Mouse (Mus musculus): Measurements from ENCODE around the gene Hist1h2be.

The Hist1h2be gene

GRCm38 (mm10) chr13:23620733-23621531 is at the start of gene Hist1h2be:
Gene Hist1h2be, minus strand, starts transcription at chr13:23621124.
- in situ Hi-C loops (cut with MseI, MboI), result loop anchor here in 1 of 2 experiments (10.0 kb wide), 1 partner anchor 54 kb away; no protein-coding TSS in a partner anchor

DNA sequence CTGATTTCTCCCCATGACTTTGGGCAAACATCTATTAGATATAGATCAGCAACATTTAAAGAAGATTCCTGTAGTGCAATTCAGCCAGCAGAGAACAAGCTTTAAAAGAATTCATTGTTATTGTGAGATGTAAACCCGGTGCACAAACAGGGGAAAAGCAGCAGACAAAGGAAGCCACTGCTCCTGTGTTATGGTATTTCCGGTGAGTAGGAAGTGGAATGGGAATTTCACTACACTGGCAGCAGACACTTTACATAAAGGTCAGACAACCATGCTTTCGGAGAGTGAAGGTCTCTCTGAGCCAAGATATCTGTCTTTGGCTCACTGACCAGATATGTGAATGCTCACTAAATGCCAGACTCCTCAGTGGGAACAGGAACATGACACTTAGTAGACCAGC is 41.6 kb upstream of the Hist1h2be start:
- in situ Hi-C loops (cut with MseI, MboI), result no loop called here

GRCm38 (mm10) chr13:23659636-23660366 is 38.9 kb upstream of the Hist1h2be start:
- in situ Hi-C loops (cut with MseI, MboI), result no loop called here

GRCm38 (mm10) chr13:23630653-23631052 is 9.7 kb upstream of the Hist1h2be start:
- in situ Hi-C loops (cut with MseI, MboI), result loop anchor here in 1 of 2 experiments (5.0 kb wide), 1 partner anchor 62 kb away; no protein-coding TSS in a partner anchor

- in situ Hi-C loops (cut with MseI, MboI), result loop anchor here in 1 of 2 experiments (10.0 kb wide), 1 partner anchor 52 kb away; no protein-coding TSS in a partner anchor
Observed at GRCm38 (mm10) chr13:23622861-23623450, 2.0 kb upstream of the Hist1h2be start.

DNA sequence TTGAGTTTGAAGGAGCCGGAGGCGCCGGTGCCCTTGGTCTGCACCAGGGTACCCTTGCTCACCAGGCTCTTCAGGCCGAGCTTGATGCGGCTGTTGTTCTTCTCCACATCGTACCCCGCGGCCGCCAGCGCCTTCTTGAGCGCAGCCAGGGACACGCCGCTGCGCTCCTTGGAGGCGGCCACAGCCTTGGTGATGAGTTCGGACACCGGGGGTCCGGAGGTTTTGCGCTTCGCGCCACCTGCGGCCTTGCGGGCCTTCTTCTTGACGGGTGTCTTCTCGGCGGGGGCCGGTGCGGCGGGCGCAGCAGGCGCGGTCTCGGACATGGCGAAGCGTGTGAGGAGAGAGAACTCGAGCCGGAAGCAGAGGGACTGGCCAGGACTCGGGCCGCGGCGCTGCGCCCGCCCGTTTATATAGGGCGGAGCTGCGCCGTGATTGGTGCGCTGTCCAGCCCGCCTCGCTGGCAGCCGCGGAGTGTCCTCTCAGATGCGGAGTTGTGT is 1.3 kb upstream of the Hist1h2be start, which contains the start of gene Hist1h1e:
TSS of gene Hist1h1e (minus strand) at position 384 of the 497 bp plus-strand sequence.
- in situ Hi-C loops (cut with MseI, MboI), result loop anchor here in 1 of 2 experiments (10.0 kb wide), 1 partner anchor 53 kb away; no protein-coding TSS in a partner anchor

- in situ Hi-C loops (cut with MseI, MboI), result loop anchor here in 1 of 2 experiments (10.0 kb wide), 1 partner anchor 53 kb away; no protein-coding TSS in a partner anchor
Observed at GRCm38 (mm10) chr13:23621532-23622174, 729 bp upstream of the Hist1h2be start.

- in situ Hi-C loops (cut with MseI, MboI), result loop anchor here in 1 of 2 experiments (10.0 kb wide), 1 partner anchor 55 kb away; no protein-coding TSS in a partner anchor
Observed at GRCm38 (mm10) chr13:23620056-23620732, 730 bp downstream of the Hist1h2be start.

DNA sequence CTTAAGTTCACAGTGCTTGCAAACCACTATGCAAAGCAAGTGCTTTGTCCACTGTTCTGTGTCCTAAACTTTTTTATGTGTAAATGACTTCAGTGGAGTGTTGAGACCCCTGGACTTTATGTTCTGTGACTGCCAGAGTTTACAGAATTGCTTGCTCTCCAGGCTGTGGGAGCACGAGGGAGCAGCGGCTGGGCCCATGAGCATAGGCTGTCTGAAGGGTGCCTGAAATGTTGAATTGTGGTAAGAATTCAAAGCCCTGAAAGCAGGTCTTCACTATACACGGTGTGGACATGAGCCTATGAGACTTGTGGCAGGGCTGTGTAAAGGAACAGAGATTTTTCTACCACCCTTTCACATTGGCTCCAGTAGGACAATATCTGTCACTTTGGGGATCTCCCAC is 9.3 kb downstream of the Hist1h2be start:
- in situ Hi-C loops (cut with MseI, MboI), result no loop called here

GRCm38 (mm10) chr13:23610393-23610792 is 10.5 kb downstream of the Hist1h2be start:
- in situ Hi-C loops (cut with MseI, MboI), result no loop called here

DNA sequence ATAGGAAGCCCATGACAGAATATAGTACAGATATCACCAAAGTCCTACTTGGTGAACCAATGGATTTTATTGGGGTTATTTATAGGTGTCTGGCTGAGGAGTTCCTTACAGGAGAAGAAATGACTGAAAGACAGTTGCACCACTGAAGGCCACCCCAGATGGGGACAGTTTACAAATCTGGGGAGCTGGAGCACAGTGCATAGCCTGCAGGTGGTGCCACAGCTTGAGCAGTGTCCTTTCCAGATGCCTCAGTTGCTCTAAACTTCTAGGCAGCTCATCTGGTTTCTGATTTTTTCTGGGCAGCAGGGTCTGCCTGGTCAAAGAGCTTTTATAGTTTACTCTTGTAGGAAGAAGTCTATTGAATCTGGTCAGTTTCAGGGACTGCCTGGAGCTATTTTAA is 11.1 kb downstream of the Hist1h2be start:
- in situ Hi-C loops (cut with MseI, MboI), result no loop called here

- in situ Hi-C loops (cut with MseI, MboI), result no loop called here
Observed at GRCm38 (mm10) chr13:23609209-23609608, 11.7 kb downstream of the Hist1h2be start.

GRCm38 (mm10) chr13:23605052-23605451 is 15.9 kb downstream of the Hist1h2be start:
- in situ Hi-C loops (cut with MseI, MboI), result no loop called here

DNA sequence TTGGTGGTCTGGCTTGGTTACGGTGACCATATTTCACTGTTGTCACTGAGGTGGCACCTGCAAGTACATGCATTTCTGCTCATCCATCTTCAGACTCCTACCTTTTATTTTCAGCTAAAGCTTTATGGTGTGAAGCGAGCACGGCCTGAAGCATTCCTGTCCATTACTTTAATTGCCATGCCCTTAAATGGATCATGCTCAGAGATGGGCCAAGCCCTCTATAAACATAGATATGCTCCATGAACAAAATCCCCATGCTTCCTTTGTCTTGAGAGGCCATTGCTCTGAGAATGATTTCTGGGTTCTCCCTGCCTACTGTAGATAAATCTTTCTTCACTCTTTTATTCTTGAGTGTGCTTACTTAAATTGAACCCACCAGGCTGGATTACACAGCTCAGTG is 16.5 kb downstream of the Hist1h2be start:
- in situ Hi-C loops (cut with MseI, MboI), result no loop called here

DNA sequence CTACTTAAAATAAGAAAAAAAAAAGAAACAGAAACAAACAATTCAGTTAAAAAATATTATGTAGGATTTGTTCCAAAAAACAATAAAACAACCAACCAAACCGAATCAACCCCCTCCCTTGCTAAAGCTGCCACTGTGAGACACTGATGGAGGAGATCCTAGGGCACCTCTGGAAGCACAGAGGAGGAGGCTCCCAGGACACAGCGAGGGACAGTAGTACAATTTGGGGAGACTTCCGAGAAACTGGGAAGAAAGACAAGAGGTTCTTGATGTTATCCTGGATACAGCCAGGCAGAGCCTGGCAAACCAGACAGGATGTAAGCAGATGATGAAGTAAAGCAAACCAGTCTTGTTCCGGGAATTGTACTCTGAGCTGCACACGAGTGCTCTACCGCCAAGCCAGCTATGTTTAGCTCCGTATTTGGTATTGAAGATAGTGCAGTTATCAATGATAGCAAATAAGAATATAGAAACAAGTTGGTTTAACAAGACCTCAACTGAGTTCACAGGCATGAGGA is 17.7 kb downstream of the Hist1h2be start:
- in situ Hi-C loops (cut with MseI, MboI), result no loop called here

DNA sequence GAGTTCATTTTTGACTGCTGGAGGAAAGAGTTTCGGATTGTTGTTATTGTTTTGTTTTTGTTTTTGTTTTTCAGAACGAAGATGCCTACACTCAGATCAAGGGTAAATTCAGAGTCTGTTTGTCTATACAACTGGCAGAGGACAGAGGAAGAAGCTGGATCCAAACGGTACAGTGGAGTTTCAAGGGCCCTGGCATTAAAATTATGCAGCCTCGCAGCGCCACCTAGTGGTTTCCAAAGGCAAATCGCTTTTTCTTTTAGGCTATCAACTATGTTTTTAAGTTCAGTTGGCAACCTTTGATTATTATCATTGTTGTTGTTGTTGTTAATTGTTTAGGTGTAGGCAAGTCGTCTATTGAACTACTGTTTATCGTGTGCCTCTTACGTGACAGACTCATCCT is 23.0 kb downstream of the Hist1h2be start:
- in situ Hi-C loops (cut with MseI, MboI), result no loop called here

- in situ Hi-C loops (cut with MseI, MboI), result no loop called here
Observed at GRCm38 (mm10) chr13:23595622-23596372, 25.1 kb downstream of the Hist1h2be start.

GRCm38 (mm10) chr13:23595185-23595584 is 25.7 kb downstream of the Hist1h2be start:
- in situ Hi-C loops (cut with MseI, MboI), result no loop called here

DNA sequence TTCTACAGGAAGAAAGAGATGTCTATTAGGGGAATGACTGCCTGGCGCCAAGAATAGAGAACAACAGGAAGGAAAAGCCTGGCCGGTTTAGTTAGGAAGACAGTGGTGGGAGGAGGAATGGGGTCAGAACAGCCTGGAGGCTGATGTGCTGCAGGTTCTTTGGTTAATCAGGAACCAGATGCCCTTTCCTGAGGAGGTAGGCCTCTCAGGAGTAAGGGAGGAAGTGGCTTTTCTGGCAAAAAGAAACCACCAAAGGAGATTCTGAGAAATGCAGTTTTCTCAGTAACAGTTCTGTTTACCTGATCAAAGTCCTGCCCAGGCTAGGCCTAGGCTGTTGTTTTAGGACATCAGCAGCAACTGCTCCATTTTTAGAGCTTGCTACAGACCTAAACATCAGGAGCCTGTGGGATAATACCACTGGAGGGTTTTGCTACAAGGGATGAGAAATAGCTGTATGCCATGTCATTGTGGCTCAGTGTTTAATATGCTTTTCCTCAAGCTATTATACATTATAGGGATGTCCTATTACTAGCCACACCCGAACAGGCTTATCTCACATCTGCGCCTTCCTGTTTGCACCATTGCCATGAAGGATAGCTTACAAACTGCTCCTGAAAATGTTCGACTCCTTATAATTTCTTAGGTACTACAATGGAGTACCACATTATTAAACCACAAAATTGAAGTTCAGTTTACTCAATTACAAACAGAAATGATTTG is 27.7 kb downstream of the Hist1h2be start:
- in situ Hi-C loops (cut with MseI, MboI), result no loop called here

Data from mouse trophoblast stem cell (cell line).